Mouse (Mus musculus) brain, embryonic 14.5 days (tissue): ENCODE measurements at regions not wholly inside any gene's neighbourhood (a gene's known extent, or its start where the extent isn't known, plus 50 kb on each side); places are given as distances from the start of the nearest gene placed in this dataset.

Source experiments
- DNase-seq: peaks from one replicate; pipeline ENCODE4 v3.0.0-alpha.2; 2011; ENCODE audit warnings: low read depth
- CTCF ChIP-seq: fragments of 200-500 bp; IDR thresholded peaks from 2 replicates; pipeline ENCODE4 v1.5.1; 2012; ENCODE audit warnings: inconsistent platforms, mild to moderate bottlenecking, moderate library complexity, borderline replicate concordance; ENCODE audit not compliant: insufficient read depth, insufficient read length; ENCODE audit errors: extremely low read depth
- POLR2A ChIP-seq: fragments of 200-500 bp; IDR thresholded peaks from 2 replicates; pipeline ENCODE4 v1.6.1; 2012; ENCODE audit warnings: mild to moderate bottlenecking, inconsistent platforms, borderline replicate concordance; ENCODE audit not compliant: poor library complexity, insufficient read depth, insufficient read length, severe bottlenecking; ENCODE audit errors: extremely low read depth

- TF ChIP-seq CTCF (no peak), POLR2A (no peak)
- no peak for DNase-seq
Observed at GRCm38 (mm10) chr3:125155319-125155718, 248.6 kb upstream of the Ndst4 start.

DNA sequence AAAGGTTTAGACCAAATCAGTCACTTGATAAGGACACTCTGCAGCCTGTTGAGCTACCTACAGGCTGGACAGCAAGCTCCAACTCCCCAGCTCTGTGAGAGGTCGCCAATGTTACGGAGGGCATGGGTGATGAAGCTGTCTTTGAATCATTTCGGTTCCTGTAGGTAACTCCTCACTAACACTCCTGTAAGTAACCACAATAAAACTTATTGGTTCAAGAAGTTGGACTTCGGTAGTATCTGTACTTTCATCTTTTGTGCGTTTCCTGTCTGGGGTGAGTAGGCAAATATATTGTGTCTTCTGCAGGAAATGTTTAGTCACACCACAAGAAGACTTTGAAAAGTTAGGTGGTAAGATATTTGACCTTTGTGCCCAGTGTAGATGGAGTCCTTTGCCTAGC, 244.1 kb upstream of the Ndst4 start:
- no peak for DNase-seq
- no peak for TF ChIP-seq CTCF

DNA sequence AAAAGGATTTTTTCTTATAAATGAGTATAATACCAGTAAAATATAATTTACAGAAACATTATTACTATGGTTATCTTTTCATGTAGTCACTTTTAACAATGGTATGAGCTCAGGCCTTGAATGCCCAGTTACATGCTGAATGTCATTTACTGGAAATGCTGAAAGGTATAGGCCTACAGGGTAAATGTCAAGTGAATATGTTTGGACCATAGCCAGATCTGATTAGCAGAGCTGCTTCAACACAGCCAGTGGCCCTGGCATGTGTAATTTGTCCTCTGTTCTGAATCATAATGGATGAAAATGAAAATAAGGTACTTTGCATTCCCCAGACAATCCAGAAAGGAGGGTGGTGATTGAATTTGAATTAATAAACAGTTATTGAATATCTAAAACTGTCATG, 213.3 kb upstream of the Ndst4 start:
- TF ChIP-seq CTCF (no peak), POLR2A (no peak)
- DNase-seq = peak; percentile 70

- TF ChIP-seq CTCF = no peak
- TF ChIP-seq POLR2A = no peak
- no peak for DNase-seq
Observed at GRCm38 (mm10) chr3:125220913-125221312, 183.0 kb upstream of the Ndst4 start.

GRCm38 (mm10) chr3:125251124-125251523, 152.8 kb upstream of the Ndst4 start:
- TF ChIP-seq CTCF (no peak), POLR2A (no peak)

GRCm38 (mm10) chr3:125260909-125261308, 143.0 kb upstream of the Ndst4 start:
- DNase-seq = peak; percentile 16

More at GRCm38 (mm10) chr3:125251124-125251523, 152.8 kb upstream of the Ndst4 start:
- no peak for DNase-seq

GRCm38 (mm10) chr3:125270695-125271094, 133.2 kb upstream of the Ndst4 start:
- no peak for TF ChIP-seq POLR2A
- no peak for TF ChIP-seq CTCF
- no peak for DNase-seq

More at GRCm38 (mm10) chr3:125260909-125261308, 143.0 kb upstream of the Ndst4 start:
- TF ChIP-seq CTCF = no peak
- no peak for TF ChIP-seq POLR2A

DNA sequence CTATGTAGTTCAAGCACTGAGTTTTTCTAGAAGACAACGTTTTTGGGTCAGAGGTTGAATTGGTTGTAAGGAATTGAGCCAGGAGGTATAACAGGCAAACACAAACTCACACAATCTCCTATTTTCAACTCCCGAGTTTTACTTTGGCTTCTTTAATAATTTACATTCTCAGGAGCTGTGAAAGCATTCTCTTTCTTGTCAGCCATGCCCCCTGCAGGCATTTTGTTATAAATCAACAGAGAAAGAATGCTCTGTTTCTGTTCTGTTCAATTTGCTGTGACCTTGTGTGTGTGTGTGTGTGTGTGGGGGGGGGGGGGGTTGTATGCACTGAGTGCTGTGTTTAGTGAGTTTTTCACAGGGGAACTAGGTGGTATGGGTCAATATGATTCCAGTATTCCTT, 132.7 kb upstream of the Ndst4 start:
- peak; percentile 43 for DNase-seq
- TF ChIP-seq POLR2A = no peak
- no peak for TF ChIP-seq CTCF

GRCm38 (mm10) chr3:125278605-125279004, 125.3 kb upstream of the Ndst4 start:
- DNase-seq = no peak
- TF ChIP-seq CTCF (no peak), POLR2A (no peak)

DNA sequence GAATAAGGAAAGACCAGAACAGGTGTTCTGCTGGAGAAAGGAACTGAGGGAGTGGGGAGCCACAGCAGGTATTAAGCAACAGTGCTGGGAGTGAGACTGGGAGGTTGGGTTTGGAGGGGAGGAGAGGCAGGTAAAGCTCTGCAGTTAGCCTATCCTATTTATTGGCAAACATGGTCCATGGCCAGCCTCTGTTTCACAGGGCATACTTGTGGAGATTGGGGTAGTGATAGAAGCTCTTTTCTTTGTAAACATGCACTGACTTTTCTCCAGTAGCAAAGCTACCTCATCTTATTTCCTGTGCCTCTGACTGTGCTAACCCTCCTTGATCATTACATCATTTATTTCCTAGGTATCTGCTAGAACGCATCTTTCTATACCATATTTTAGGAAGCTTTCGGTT, 124.9 kb upstream of the Ndst4 start:
- TF ChIP-seq POLR2A (no peak), CTCF (no peak)
- no peak for DNase-seq

GRCm38 (mm10) chr3:125279610-125280009, 124.3 kb upstream of the Ndst4 start:
- TF ChIP-seq POLR2A (no peak), CTCF (no peak)
- no peak for DNase-seq

- TF ChIP-seq POLR2A = no peak
- no peak for TF ChIP-seq CTCF
- DNase-seq = no peak
Observed at GRCm38 (mm10) chr3:125288598-125288997, 115.3 kb upstream of the Ndst4 start.
